Mouse (Mus musculus): ENCODE measurements at regions not wholly inside any gene's neighbourhood (a gene's known extent, or its start where the extent isn't known, plus 50 kb on each side); places are given as distances from the start of the nearest gene placed in this dataset.
A peak's percentile ranks its signal among the peaks of the same experiment; 100 is the strongest.

DNA sequence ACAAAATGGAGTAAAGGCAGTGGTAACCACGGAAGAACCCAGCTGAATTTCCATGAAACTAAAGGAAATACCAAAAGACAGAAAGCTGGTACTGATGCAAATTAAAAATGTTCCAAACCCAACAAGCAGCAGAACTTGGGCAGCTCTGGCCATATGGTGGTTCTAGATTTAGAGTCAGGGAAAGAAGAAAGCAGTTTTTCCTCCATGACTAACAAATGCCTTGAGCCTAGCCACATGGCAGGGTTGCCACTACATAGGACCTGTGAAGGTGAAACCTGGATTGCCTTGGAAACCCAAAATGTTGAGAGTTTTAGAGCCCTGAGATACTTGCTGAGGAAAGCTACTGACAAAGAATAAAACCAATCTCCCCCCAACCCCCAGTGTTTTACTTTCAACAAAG lies 701.5 kb upstream of the Foxg1 start:
- peak; percentile 2 to 15 for DNase-seq (ENCODE audit: low spot score in 2 of 2)

DNA sequence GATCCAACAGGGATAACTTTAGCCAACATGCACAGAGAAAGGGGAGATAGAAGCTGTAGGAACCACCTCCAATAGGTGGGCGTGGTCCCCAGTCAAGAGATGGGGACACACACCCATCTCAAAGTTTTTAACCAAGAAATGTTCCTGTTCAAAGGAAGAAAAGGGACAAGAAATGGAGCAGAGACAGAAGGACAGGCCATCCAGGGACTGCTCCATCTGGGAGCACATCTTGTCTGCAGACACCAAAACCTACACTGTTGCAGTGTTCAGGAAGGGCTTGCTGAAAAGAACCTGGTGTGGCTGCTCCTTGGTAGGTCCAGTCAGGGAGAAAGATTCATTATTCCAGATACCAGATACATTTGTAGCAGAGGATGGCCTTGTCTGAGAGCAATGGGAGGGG lies 676.5 kb upstream of the Foxg1 start:
- no peak for DNase-seq (ENCODE audit: low spot score in 2 of 2)

DNA sequence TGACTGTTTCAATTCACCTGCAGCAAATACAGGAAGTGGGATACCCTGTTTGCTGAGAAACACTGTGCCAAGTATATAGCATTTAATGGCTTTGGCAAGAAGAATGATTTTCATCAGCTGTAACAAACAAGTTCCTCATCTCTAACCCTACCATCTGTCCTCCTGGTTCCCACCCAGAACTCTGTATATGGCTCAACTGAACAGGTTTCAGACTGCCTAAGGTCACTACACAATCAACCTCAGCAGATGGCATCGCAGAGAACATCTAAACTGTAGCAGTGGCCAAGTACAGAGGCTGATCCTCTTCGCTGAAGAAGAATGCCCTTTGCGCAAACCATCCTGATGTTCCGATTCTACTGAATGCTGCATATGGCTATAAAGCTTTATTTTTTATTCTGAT lies 668.8 kb upstream of the Foxg1 start:
- no peak for DNase-seq (ENCODE audit: low spot score in 2 of 2)

DNA sequence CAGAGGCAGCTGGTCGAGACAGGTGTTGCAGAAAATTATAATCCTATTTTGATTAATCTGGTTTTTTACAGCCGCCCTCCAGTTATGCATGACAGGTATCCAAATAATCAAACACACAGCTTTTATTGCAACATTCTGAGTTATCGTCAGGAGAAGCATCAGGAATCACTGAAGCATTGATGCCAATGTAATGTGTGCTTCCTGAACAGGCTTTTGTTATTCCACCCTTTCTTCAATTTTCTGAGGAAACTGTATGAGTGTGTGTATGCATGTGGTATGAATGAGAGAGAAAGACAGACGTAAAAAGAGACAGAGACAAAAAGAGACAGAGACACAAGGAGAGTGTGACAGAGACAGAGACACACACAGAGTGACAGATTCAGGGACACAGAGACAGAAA lies 652.6 kb upstream of the Foxg1 start:
- no peak for DNase-seq (ENCODE audit: low spot score in 2 of 2)

DNA sequence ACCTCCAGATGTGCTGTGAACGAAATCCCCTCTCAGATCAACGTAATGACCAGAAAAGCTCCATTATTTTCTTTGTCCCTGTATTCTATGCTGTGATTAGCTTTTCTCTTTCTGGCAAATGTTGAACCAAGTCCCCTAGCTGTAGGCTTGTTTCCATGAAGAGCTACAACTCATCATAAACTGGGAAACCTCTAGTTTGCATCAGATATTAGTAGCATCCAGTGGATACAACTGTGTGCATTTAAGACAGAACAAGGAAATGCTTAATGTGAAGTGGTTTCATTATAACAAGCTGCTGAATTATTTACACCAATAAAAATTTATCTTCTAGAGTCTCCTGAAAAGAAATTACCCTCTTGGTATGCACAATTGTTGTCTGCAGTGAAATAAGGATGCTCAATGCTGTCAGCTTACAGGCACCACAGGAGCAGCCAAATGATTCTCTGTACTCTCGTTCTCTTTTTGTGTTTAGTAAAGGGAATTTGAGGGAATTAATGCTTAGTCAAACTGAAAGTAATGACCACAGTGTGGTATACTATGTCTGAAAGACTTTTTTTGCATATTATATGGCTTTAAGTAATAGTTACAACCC lies 623.6 kb upstream of the Foxg1 start:
- no peak for DNase-seq (ENCODE audit: low spot score in 2 of 2)

Data from frontal cortex, postnatal 36 days (tissue).